Mouse (Mus musculus) E14TG2a.4 (cell line): ENCODE data around the gene Gfra1.

Source experiments
- CTCF ChIP-seq: conservative IDR thresholded peaks from 2 replicates; pipeline ENCODE4 v1.5.1; 2014; ENCODE audit warnings: low read length
- NANOG ChIP-seq: IDR thresholded peaks from 2 replicates; pipeline ENCODE4 v1.6.1; 2014; ENCODE audit warnings: borderline replicate concordance, low read length, mixed read lengths
- POU5F1 ChIP-seq: IDR thresholded peaks from 2 replicates; pipeline ENCODE4 v1.6.1; 2014; ENCODE audit warnings: low read length, borderline replicate concordance

- no peak for TF ChIP-seq CTCF
- no peak for TF ChIP-seq POU5F1
- no peak for TF ChIP-seq NANOG
These were observed 13.9 kb downstream of the Gfra1 start for GRCm38 (mm10) chr19:58441785-58442184.
